Mouse (Mus musculus) liver (tissue): ENCODE results near the gene Tbx15.

Experiments used
- DNase-seq: peaks from one replicate; pipeline ENCODE4 v3.0.0-alpha.2; 2020; ENCODE audit warnings: mixed read lengths

Tbx15 gene

DNA sequence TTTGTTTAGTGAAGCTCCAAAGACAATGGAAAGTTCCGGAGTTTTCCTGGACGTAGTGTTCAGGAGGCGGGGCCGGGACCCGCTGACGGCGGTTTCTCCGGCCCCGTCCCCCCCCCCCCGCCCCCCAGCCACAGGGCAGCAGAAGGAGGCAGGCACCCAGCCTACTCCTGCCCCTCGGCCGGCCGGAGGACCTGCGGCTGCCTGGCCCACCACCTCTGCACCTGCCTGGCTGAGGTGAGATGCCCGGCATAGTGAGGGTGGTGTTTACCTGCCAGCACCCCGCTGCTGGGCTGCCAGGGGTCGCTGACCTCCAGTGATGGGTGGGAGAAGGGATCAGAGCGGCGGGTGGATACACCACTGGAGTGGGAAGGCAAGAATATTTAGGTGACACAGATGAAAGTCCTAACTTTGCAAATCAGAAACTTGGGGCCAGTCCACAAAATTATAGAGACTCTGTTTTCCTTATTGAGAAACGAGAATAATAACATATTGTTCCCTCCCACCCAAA lies at the start of gene Tbx15:
Tbx15 (plus strand) TSS at position 169 of the 508 bp plus-strand sequence.
- DNase-seq, result no peak

DNA sequence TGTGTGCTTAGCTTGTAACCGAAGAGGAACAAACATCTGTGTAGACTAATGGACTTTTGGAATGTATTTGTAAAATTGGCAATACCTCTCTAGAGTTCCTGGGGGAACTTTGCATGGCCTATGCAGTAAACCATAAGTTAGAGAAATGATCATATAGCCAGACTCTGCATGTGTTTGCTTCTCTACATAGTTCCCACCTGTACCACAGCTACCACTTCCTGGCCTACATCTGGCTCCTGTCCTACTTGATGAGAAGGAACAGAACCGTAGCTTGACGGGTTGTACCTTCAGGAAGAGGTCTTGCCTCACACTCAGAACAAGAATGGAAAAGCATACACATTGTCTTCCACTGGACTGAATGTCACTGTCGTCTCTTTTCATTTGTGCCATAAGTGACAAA lies 46.6 kb upstream of the Tbx15 start:
- DNase-seq, result no peak

DNA sequence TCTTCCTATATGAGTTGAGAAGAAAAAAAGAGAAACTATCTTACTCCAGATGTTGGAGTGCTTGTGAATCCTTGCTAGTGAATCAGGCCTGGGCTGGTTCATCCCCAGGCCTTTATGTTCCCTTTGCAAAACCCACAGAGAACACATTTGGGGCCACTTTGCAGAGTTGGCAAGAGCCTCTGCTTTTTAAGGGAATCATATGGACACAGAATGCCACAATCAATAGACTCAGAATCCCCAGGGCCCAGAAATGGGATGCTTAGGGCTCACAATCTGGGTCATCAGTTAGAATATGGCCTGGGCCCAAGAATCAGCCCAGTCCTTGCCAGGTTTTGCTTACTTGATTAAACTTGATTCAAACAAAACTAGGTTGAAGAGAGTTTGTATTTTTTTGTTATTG lies 36.9 kb upstream of the Tbx15 start:
- no peak for DNase-seq

DNA sequence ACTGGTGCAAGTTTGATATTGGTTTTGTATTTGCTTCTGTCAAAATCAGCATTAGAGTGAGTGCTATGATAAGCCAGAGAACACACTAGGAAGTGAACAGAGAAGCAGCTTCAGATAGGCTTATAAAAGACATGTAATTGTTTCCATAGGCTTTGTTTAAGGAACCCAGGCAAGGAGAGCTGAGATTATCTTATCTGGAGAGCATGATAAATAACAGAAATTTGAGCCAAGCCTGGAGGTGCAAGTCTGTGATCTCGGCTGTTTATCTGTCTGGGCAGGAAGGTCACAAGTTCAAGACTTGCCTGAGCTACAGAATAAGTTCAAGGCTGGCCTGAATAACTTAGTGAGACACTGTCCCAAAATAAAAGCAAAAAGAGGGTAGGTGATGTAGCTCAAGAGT lies 31.8 kb upstream of the Tbx15 start:
- no peak for DNase-seq

DNA sequence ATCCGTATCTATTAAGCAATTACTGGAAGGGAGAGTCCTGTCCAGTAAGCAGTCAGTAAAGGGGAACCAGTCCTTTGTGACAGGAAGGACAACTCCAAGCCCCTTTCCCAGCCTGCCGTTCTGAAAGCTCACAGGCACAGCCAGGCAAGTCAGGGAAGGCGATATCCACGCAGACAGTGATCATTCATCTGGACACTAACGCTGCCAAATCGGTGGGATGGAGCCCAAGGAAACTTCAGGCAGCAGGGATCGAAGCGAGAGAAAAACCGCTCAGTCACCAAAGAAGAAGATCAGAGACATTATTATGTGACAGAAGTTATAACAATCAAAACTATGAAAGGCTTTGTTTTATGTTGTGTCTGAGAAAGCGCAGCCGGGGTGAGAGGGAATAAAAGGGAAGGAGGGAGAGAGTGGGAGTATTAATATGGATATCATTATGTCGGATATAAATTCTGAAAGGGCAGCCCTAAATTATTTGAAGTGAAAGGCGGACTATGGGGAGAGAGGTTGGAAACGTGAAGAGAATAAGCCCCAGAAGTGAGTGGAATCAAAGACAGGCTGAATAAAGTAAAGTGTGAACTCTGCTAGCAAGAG lies 29.0 kb upstream of the Tbx15 start:
- DNase-seq, result no peak

DNA sequence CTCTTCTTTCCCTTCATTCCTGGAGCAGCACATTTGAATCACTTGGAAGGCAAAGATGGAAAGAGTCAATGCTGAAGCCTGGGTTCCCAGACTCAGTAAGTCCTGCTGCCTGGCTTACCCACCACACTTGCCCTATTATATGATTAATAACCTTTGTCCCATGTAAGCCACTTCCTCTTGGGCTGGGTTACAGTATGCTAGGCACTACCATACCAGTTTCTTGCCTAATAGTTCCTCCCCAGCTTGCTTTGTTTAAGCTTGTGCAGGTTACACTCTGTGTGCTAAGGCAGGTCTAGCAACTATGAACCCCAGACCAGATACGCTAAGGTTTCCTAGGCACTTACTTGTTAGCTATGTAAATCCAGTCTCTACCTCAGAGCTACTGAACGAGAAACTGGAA lies 12.4 kb upstream of the Tbx15 start:
- DNase-seq, result no peak

DNA sequence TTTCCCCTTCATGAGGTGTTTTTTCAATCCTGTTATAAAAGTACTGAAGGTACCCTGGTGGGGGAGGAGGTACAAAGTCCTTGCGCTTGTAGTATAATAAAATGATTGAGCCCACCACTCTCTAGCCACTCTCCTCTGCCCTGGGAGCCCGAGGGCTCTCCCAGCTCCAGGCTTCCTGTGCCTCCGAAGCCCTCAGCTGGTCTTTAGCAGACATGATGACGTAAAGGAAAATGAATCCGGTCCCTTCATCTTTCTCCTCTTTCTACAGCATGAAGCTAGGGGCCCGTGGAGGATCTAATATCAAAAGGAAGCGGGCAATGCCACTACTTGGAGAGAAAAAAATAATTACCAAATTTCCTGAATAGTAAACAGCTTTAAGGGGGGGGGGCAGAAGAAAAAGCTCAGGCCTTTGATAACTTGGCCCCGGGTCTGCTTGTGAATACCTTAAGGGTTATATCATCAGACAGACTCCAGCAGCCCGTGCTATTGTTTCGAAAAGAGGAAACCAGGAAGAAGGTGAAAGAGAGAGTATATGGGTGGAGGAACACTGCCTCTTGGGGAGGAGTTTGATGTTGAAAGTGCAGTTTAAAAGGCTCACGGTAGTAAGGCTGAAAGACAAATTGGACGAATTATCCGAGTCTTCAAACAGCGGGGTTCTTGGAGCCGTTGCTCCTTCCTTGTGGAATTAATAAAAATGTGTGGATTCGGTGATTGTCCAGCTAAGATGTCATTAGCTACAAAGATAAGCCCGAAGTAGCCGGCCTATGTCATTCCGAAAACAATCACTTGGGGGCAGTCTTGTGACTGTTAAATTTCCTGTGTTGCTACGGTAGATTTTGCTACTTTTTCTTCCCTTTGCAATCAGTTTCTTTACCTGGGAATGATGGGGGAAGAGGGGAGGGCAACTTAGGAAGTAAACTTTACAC lies 6.5 kb upstream of the Tbx15 start:
- DNase-seq, result peak; percentile 28

DNA sequence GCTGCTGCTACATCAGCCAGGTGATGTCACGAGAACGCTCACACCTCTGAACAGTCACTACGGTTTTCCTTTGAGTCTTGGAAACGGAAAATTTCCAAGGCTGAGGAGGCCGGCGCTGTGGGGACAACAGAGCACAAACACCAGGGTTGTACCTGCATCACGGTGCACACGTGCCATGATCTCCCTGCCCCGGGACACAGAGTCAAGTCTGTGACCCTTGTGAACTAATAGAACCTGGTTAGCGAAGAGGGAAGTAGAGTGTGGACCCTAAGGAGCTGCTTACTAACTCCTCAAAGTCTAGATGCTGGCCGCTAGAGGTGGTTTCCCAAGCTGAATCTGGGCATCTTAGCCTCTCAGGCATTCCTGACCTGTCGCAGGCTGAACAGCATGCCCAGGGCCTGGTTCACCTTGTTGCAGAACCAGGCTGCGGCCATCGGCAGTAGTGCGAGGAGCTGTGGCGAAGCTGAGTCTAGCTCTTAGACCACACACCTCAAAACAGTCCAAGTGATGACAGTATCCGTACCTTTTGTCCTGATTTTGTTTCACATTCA lies 5.8 kb upstream of the Tbx15 start:
- no peak for DNase-seq

DNA sequence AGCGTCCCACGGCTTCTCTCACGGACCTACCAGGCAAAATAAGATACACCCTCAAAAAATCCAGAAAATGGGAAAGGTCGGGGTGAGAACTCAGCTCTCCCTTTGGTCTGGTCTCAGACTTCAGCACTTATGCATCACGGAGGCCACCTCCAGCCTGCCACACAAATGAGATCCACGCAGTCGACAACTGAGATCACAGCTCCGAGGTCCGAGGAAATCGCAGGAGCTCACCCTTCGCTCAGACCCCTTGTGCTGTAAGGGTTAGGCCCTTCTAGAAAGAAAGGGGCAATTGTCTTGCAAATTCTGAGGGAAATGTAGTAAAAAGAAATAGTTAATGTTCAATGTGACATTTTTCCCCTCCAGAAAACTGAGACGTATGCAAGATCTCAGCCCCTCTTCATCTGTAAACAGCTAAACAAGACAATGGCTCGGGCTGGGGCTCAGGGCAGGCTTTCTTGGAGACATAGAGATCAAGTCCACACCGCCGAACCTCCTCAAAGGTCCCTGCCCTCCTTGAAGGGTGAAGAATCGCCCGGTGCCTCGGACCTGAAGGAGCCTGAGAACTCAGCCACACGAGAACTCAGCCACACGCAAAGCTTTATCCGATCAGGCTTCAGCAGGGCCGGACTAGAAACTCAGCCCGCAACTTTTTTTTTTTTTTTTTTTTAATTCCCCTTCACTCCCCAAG lies 4.9 kb upstream of the Tbx15 start:
- DNase-seq, result no peak

DNA sequence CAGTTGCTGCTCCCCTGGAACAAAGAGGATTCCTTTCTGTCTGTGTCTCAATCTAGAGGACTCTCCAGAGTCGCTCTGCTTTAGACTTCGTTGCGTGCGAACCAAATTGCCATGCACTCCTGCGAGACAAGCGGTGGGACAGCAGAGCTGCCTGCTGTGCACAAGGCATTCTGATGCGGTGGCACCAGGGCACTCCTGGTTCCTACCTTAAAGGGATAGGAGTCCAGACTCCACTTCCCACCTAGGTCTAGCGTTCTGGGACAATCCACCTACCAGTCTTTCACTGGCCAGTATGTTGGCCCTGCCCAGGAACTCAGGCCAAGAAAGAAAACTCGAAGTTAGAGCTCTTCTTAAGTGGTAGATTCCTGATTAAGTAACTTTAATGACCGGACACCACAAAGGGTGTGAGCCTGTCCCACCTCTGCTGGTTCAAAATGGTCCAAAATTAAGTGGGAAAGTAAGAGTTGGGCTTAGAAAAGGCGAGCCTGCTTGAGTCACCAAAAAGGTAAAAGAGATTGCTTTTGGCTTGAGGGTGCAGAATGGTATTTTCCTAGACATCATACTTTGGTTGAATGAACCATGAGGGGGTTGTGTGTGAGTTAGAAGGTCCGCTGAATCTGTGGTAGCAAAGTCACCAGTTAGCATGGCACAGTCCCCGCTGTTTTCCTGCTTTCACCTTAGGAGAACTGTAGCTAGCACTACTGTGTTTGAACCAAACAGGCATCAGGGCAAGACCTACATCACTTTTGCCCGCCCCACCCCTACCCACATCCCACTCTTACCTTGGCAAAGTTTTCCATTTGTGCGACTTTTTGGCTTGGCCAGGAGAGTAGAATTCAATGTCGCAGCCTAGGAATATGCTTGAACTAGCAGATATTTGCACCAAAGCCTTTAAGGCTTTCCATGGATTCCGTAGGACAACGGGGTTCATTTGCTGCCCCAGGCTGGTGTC lies 4.1 kb upstream of the Tbx15 start:
- DNase-seq, result no peak

DNA sequence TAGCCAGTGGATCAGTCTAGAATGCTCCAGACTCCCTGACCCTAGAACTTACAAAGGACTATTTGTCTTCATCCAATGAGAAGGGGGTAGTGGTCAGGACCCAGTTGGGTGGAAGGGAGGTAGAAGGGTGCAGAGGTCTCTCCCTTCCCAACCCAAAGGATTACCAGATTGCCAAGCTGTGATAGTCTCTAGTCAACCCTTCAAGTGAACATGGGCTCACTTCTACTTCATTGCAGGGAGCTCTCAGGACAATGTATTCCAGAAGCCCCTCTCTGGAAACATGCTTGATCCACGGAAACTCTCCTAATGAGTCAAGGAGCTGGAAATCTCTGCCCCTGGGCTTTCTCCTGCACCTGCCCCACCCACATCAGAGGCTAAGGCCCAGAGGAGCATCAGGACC lies 1.5 kb upstream of the Tbx15 start:
- no peak for DNase-seq

DNA sequence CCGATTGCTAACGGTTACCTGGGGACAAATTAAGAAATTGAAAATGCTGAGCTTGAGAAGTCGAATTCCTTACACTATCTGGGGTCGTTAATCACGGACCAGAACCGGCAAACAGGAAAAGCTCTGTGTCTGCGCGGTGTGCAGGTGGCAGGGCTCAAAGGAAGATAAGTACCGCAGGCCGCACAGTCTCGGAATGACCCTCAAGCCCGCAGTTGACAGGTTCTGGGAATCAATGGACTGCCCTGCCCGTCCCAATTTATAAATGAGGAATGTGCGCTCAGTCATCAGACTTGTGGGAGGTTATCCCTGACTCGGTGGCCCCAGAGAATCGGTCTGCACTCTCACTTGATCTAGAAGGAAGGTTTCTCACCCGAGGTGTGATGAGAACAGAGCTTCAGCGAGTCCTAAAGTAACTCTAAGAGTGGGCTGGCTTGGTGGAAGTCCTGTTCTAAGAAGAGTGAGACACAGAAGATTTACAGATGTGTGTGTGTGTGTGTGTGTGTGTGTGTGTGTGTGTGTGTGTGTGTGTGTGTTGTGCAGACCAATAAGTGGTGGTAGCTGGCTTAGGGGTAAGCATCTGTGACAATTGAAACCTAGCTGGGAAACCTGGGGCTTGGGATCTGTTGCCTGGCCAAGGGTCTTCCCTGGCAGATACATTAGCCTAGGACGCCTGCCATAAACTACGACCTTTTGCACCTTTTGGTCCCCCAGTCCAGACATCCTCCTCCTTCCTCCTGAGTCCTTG lies 708 bp upstream of the Tbx15 start:
- DNase-seq, result no peak

DNA sequence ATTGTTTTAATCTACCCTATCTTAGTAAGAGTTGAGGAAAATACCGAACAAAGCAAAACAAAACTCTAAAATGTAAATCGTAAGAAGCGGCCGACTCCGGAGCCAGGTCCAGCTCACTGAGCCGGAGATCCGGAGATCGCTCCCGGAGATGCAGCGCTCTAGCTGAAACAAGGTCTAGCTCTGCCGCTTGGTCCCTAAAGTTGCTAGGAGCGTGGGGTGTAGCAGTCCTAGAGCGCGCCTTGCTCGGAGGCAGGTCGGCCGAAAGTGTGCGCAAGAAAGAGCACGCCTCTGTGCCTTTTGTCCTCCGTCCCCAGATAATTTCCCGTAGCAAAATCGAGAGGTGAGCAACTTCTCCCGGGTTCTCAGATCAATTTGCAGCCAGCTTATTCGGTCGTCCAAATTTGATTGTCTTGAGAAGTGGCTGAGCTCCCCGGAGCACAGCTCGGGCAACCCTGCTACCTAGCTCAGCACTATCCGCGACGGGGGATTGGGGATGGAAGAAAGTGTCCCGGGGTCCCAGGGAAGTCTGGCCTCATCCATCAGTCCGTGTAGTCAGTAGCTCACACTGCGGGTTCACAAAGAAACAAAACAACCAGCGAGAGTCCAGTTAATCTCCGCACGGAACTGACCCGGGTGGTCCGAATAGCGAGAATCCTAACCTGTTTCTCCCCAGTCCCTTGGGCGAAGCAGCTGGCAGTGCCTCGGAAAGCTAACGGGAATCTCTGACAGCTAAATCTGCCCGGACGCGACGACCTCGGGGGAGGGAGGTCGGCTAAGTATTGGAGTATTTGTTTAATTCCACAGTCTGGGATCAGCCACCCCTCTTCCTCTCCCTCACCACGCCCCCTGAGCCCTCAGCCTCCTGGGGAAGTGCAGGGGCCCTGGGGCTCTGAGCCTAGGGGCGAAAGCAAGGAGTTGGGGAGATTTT lies 894 bp downstream of the Tbx15 start:
- no peak for DNase-seq

DNA sequence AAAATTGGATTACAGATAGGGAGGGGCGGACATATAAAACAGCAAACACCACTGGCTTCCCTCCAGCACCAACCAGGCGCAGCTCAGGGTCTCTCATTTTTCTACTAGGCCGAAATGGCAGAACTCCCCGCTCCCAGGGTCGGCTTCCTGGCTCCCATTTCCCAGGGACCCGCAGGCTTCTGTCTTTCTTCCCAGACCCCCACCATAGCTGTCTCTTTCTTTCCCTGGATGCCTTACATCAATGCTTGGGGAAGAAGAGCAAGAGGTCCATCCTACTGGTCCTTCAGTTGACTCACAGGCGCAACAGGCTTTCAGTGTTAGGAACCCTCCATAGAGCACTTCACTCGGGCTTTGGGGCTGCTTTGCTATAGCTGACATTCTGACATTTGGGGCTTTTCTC lies 2.3 kb downstream of the Tbx15 start:
- DNase-seq, result no peak

DNA sequence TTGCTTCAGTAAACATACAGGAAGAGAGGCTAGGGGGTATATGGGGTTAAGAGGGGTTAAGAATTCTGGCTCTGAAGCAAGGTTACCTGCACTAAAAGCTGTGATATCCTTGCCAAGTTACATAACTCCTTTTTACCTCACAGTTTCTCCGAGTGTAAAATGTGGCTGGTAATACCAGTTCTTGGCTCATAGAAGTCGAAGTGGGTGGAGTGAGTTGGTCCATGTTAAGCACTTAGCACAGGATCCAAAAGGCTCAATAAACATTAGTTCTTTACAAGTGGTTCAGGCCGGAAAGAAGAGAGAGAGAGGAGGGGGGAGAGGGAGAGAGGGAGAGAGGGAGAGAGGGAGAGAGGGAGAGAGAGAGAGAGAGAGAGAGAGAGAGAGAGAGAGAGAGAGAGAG lies 5.2 kb downstream of the Tbx15 start:
- DNase-seq, result no peak

DNA sequence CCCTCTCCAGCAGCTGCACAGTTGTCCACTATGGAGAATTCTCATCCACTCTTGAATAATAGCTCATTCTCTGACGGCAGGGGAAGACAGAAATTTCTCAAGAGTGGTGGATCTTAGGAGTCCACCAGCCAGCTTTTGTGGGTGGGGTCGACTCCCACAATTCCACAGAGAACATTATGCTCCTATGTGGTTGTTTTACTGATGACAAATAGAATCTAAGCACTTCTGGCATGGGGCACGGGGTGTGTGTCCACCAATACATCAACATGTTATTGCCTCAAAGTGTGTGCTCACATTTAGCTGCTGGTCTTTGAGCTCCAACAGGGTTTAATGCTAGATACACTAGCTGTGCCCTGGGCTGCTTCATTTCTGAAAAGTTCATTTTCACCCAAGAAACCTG lies 6.4 kb downstream of the Tbx15 start:
- DNase-seq, result no peak

DNA sequence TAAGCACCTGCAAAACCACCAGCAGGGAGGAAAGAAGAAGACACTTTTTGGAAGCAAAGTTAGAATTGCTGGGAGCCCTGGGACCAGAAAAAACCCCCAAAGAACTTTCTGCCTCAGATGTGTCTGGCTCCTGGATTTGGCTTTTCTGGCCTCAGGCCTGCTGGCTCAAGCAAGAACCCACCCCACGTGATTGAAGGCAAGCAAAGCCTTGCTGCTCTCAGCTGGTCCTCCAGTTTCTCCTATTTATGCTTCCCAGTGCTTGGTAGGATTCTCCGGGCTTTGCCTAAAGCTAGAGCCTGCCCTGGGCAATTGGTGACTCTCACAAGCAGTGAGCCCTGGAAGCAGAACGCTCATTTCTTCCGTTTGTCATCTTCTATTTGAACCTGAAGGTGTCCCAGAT lies 7.4 kb downstream of the Tbx15 start:
- no peak for DNase-seq

DNA sequence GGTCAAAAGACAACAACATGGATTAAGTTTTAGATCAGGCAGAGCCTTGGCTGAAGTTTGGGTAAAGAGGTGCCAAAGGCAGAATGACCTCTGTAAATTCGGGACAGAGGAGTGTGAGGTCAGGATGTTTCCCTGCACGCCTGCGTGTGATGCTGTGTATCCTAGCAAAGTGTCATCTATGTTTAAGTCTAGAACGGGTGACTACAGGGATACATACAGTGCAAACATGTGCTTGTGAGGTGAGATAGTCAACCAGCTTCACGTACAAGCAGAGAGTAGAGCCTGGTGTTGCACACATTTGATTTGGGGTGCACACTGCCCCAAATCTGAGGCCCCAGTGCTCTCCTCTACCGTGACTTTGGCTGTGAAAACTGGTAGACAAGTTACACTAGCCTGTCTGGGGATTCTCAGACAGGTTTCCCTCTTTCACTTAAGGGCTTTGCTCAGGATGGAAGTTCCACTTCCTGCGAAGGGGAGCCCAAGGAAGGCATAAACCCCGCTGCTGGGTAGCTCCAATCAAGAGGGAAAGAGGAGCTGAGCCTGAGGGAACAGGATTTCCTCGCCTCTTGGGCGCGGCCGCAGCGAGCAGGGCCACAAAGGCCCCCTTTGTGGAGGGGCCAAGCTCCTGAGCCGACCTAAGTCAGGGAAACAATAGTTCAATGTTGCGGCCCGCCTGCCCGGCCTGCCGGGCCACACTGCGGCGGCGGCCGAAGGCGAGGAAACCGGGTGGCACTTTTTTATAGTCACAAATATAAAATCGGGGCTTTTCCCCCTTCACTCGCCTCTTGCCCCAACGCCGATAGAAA lies 8.0 kb downstream of the Tbx15 start:
- DNase-seq, result no peak

DNA sequence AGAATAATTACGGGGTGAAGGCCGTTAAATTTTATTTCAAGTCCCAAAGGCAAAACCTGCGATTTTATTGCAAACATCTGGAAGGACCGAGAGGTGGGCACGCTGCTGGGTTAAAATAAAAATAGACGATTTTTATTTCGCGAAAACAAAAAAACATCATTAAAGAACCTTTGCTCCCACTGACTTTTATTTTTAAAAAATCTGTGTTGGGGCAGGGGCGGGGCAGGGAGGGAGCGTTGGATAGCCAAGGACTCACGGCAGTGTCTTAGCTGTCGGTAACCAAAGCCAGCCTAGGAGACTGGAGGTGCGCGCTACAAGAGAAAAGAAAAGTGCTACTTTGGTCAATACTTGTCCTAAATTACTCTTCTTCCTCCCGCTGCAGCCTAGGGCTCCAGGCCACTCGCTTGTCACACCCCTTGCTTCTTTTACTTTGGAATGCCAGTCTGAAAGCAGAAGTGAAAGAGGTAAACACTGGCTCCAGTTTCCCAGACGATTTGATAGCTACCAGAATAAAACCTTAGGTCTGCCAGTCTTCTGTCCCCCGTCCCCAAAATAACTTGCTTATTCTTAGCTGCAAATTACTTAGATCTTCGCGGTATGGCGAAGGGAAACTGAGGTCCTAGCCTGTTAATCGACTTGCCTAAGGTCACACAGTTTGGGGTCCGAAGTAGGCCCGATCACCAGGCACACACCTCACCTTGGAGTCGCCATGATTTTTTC lies 8.8 kb downstream of the Tbx15 start:
- DNase-seq, result no peak
